8 mouse cellular contexts compared by ENCODE assay signal in genomic region chr9:21287571-21288402, GRCm38 (mm10). TPM values are rescaled to one million over a fixed set of nuclear protein-coding genes. Genes with fewer than 3 reads are reported as not detected.
A peak's percentile ranks its signal among the peaks of the same experiment; 100 is the strongest.
DNase-seq lines count a peak whose midpoint lies in the region; ATAC-seq lines count a peak whose summit lies in the region.

Kri1 (minus strand) TSS chr9:21287969.

- H3K9ac ChIP-seq in hindbrain, embryonic 15.5 days, result peak within 1 kb of the TSS; percentile 60

- no peaks in the 10 kb centered on the region for H3K9me3 ChIP-seq in hindbrain, embryonic 15.5 days

- H3K27me3 ChIP-seq in hindbrain, embryonic 15.5 days, result no peaks in the 10 kb centered on the region

- H3K36me3 ChIP-seq in hindbrain, embryonic 15.5 days, result peaks cover 16% of the 10 kb centered on the region

- H3K4me1 ChIP-seq in hindbrain, embryonic 15.5 days (replicated peaks), result peaks cover 38% of the 10 kb centered on the region

- peak within 1 kb of the TSS; percentile 79 for H3K4me2 ChIP-seq in hindbrain, embryonic 15.5 days

- DNase-seq in T-cell, adult 2 months (ENCODE audit: low spot score), result peak; percentile 98
- peak; percentile 95 to 97 for DNase-seq in cerebellum, postnatal 36 days
- peak; percentile 95 to 98 for DNase-seq in frontal cortex, postnatal 36 days (ENCODE audit: low spot score in 2 of 2)
- peak; percentile 96 for DNase-seq in left cerebral cortex, adult 11 months (ENCODE audit: low spot score)
- peak; percentile 99 for DNase-seq in lung, postnatal 4 days
- peak; percentile 95 for DNase-seq in retina, postnatal 7 days (ENCODE audit: low read depth, low spot score)
- DNase-seq in urinary bladder, adult 2 months (ENCODE audit: low spot score), result peak; percentile 96

- peak; percentile 83 for ATAC-seq in hindbrain, embryonic 15.5 days (ENCODE audit: low FRiP score, low read depth)

- WGBS in hindbrain, embryonic 15.5 days, result under 1% methylated on average over 56 of the region's 59 CpGs

- peak within 1 kb of the TSS; percentile 84 for H3K27ac ChIP-seq in hindbrain, embryonic 15.5 days (replicated peaks)

- peak within 1 kb of the TSS; percentile 62 for H3K4me3 ChIP-seq in hindbrain, embryonic 15.5 days

RNA-seq across cellular contexts. Expression of gene Kri1, which starts in this region (rescaled TPM):
- 14.9 and 15.7 TPM in 2 replicates for polyA plus RNA-seq in hindbrain, embryonic 15.5 days (2015; fragmentation: Nextera tagmentation; extraction: Ambion mirVana)
- 31.0 and 31.8 TPM in 2 replicates for polyA plus RNA-seq in urinary bladder, adult 2 months (2012; rRNA removed)

Comparison
In these comparisons a context has a peak if more than half of its experiments do, and no peak if none do; other contexts are left out.
1. Peak in every context shown above with its lines: DNase-seq, ATAC-seq, H3K4me3 ChIP-seq and H3K27ac ChIP-seq.